Comparison of ENCODE assay signal across 17 mouse cellular contexts in the genomic region with DNA sequence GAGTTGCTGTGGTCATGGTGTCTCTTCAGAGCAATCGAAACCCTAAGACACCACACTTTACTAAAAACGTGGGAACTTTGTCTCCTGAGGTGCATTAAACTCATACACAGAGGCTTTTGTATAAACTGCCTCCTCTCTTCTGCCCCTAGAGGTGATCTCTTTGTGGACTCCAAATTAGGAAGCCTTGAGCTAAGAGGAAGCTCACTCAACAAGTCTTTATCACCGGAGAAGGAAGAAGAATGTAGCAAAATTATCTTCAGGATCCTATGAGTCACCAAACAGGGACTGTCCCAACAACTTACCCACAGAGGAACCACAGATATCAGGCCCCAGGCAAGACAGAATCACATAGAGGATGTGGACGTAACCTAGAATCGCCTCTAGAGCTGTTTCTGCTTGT. TPM values are rescaled to one million over a fixed set of nuclear protein-coding genes. Genes with fewer than 3 reads are reported as not detected.
DNase-seq lines count a peak whose midpoint lies in the region; ATAC-seq and TF ChIP-seq lines count a peak whose summit lies in the region.
"Had no signal": no experiment of that assay in that cellular context is flagged by ENCODE, and none has a peak within 500 bp of the region (broad histone marks: within the 10 kb centered on the region; RNA-seq: fewer than 3 reads in every experiment).

No protein-coding gene starts in this region.

- no peak overlapping the region for H3K4me3 ChIP-seq in layer of hippocampus, adult 2 months
- no peak overlapping the region for H3K4me3 ChIP-seq in liver, embryonic 12.5 days
- H3K4me3 ChIP-seq: heart, embryonic 13.5 days; hindbrain, embryonic 13.5 days; limb, embryonic 15.5 days; megakaryocyte, embryonic 14.5 days; stomach, embryonic 15.5 days had no signal

- ATAC-seq in Patski, result peak; percentile 50
- no peak for ATAC-seq in liver, embryonic 12.5 days
- ATAC-seq in neutrophil, adult 5-6 weeks (ENCODE audit: extremely low read depth, insufficient number of reproducible peaks, low FRiP score, poor library complexity, severe bottlenecking), result peak; percentile 92

- DNase-seq in layer of hippocampus, adult 2 months (ENCODE audit: low spot score in 2 of 2), result no peak
- DNase-seq in layer of hippocampus, postnatal 36 days, result no peak
- DNase-seq in Patski (ENCODE audit: low read depth, low spot score), result no peak
- DNase-seq in gastrocnemius, adult 8-10 months (ENCODE audit: low spot score in 2 of 2), result no peak
- DNase-seq in testis, postnatal 14 days (ENCODE audit: low spot score), result no peak
- DNase-seq in embryo, embryonic 11 days, result no peak
- DNase-seq: cerebellum, adult 11-12 months; right cerebral cortex, postnatal 25 days; thymus, postnatal 4 days had no signal

- H3K27me3 ChIP-seq in Patski, result no peaks in the 10 kb centered on the region
- H3K27me3 ChIP-seq in liver, embryonic 12.5 days (replicated peaks), result no peaks in the 10 kb centered on the region
- H3K27me3 ChIP-seq: heart, embryonic 13.5 days; limb, embryonic 15.5 days; stomach, embryonic 15.5 days had no signal

- H3K36me3 ChIP-seq in liver, embryonic 12.5 days, result no peaks in the 10 kb centered on the region
- H3K36me3 ChIP-seq: heart, embryonic 13.5 days; hindbrain, embryonic 13.5 days; limb, embryonic 15.5 days; stomach, embryonic 15.5 days had no signal

- H3K27ac ChIP-seq in layer of hippocampus, adult 2 months, result no peak overlapping the region
- H3K27ac ChIP-seq in liver, embryonic 12.5 days, result peak overlapping the region; percentile 99
- H3K27ac ChIP-seq: heart, embryonic 13.5 days; hindbrain, embryonic 13.5 days; limb, embryonic 15.5 days; stomach, embryonic 15.5 days had no signal

- TF ChIP-seq CTCF in layer of hippocampus, adult 2 months (conservative IDR thresholded peaks at IDR 0.05), result peak; percentile 45
- TF ChIP-seq CTCF in Patski (IDR thresholded peaks at IDR 0.05), result peak; percentile 28

- CTCF ChIA-PET in Patski (lab: Charles Lee), result interaction anchor here (0.6 to 1.0 kb wide), 2 partner anchors 25 to 96 kb away, joined by 3 read pairs; no protein-coding TSS in a partner anchor

- H3K9ac ChIP-seq in liver, embryonic 12.5 days, result no peak overlapping the region
- H3K9ac ChIP-seq: heart, embryonic 13.5 days; hindbrain, embryonic 13.5 days; limb, embryonic 15.5 days; stomach, embryonic 15.5 days had no signal

- WGBS in liver, embryonic 12.5 days (ENCODE audit: insufficient replicate concordance), result 40% methylated on average over 5 of the region's 5 CpGs

- no peaks in the 10 kb centered on the region for H3K9me3 ChIP-seq in liver, embryonic 12.5 days (replicated peaks)
- H3K9me3 ChIP-seq: heart, embryonic 13.5 days; hindbrain, embryonic 13.5 days; limb, embryonic 15.5 days; stomach, embryonic 15.5 days had no signal

- POLR2A ChIA-PET in Patski (lab: Charles Lee), result interaction anchor here (0.7 kb wide), 2 partner anchors 14 to 24 kb away, joined by 3 read pairs; partner anchors contain the start of gene Tmem98

- H3K4me2 ChIP-seq in liver, embryonic 12.5 days, result no peak overlapping the region
- H3K4me2 ChIP-seq: heart, embryonic 13.5 days; hindbrain, embryonic 13.5 days; limb, embryonic 15.5 days; stomach, embryonic 15.5 days had no signal

- in situ Hi-C loops in Patski (cut with MboI; ENCODE audit: low pct_unique_long_range_greater_than_20kb), result no loop called here

- peaks cover 57% of the 10 kb centered on the region for H3K4me1 ChIP-seq in liver, embryonic 12.5 days
- H3K4me1 ChIP-seq: limb, embryonic 15.5 days; stomach, embryonic 15.5 days had no signal

RNA-seq across cellular contexts. Expression of gene Myo1d, which starts 5.8 kb away (rescaled TPM):
- total RNA-seq in layer of hippocampus, adult 2 months (2021), result 1 to 10 TPM; 6.2 to 8.0 TPM
- total RNA-seq in layer of hippocampus, postnatal 36 days (2021), result 1 to 10 TPM; 7.0 to 7.8 TPM
- polyA plus RNA-seq in Patski (2021), result 36.9 TPM
- polyA plus RNA-seq in liver, embryonic 12.5 days (2016; fragmentation: Nextera tagmentation; extraction: Ambion mirVana), result 6.5 and 6.9 TPM in 2 replicates
- 8.1 and 10.7 TPM in 2 replicates for total RNA-seq in neutrophil, adult 5-6 weeks (2017)
- 1 to 10 TPM; 2.3 to 3.6 (median 3.2) TPM for total RNA-seq in gastrocnemius, adult 8-10 months (2022)

RNA-seq across cellular contexts. Expression of gene Tmem98, which starts 24.3 kb away (rescaled TPM):
- total RNA-seq in layer of hippocampus, adult 2 months (2021), result 1 to 10 TPM; 6.0 to 9.0 TPM
- 1 to 10 TPM; 7.3 to 8.0 TPM for total RNA-seq in layer of hippocampus, postnatal 36 days (2021)
- 151 TPM for polyA plus RNA-seq in Patski (2021)
- 19.6 and 20.1 TPM in 2 replicates for polyA plus RNA-seq in liver, embryonic 12.5 days (2016; fragmentation: Nextera tagmentation; extraction: Ambion mirVana)
- total RNA-seq in neutrophil, adult 5-6 weeks (2017), result not detected in 2 replicates
- 1 to 10 TPM in 1 of 4 experiments, under 1 TPM in 3; 0.24 to 1.4 (median 0.77) TPM for total RNA-seq in gastrocnemius, adult 8-10 months (2022)
- polyA plus RNA-seq: erythroblast, embryonic 14.5 days had no signal
